Mouse (Mus musculus) T-helper 2 cell (primary cell): ENCODE results near the gene Cks1brt.
"Not testable (repeated sequence)": the region's sequence is repeated elsewhere in the genome, so short reads cannot be mapped to it uniquely, and the experiment has no call there.

ENCODE experiments used
- in situ Hi-C: fragments of 300-600 bp; cut with MboI, MseI; formaldehyde crosslinking; loops from one replicate; pipeline ENCODE4 v1.15.1; 2025; ENCODE audit warnings: high pct_unique_total_duplicates

Gene Cks1brt

DNA sequence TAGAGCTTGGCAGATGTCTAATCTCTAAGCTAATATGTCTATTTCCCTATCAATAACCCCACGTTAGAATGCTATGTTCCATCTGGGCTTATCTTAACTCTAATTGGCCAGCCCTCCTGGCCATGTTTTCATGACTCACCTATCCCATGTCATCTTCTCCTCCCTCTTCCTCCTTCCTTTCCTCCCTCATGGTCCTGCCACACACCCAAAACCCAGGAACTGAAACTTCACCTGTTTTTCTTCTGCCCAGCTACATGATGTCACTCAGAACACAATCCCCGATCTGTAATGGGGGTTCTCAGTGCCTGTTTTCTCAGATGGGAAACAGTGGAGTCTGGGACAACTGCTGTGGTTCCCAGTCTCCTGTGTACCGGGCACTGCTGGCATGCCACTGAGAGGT, at the start of gene Cks1brt:
Cks1brt (plus strand) TSS at position 301 of the 400 bp plus-strand sequence.
- in situ Hi-C loops, result no loop called here

DNA sequence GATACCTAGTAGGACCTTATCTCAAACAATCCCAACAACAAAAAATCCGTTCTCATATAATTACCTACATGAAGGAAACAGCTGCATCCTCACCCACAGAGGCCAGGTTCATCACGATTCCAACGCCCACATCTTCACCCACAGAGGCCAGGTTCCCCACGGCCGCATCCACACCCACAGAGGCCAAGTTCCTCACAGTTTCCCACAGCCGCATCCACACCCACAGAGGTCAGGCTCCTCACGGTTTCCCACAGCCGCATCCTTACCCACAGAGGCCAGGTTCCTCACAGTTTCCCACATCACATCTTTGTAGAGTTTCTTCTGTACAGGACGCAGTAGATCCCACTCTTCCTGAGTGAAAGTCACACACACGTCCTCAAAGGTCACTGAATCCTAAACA, 38.5 kb upstream of the Cks1brt start:
- in situ Hi-C loops, result loop anchor here (5.0 kb wide), 1 partner anchor 54 kb away; no protein-coding TSS in a partner anchor

- in situ Hi-C loops, result no loop called here
Measured at GRCm38 (mm10) chr8:85115501-85115900, 36.2 kb upstream of the Cks1brt start.

- in situ Hi-C loops, result no loop called here
Measured at GRCm38 (mm10) chr8:85116984-85117383, 34.7 kb upstream of the Cks1brt start.

- in situ Hi-C loops, result no loop called here
Measured at GRCm38 (mm10) chr8:85119052-85119981, 32.4 kb upstream of the Cks1brt start.

GRCm38 (mm10) chr8:85120251-85120650, 31.5 kb upstream of the Cks1brt start:
- in situ Hi-C loops, result not testable (repeated sequence)

- in situ Hi-C loops, result no loop called here
Measured at GRCm38 (mm10) chr8:85122995-85123394, 28.7 kb upstream of the Cks1brt start, which contains the start of gene Zfp791. Zfp791 (minus strand) TSS chr8:85123095.

GRCm38 (mm10) chr8:85123691-85124090, 28.0 kb upstream of the Cks1brt start:
- in situ Hi-C loops, result no loop called here

DNA sequence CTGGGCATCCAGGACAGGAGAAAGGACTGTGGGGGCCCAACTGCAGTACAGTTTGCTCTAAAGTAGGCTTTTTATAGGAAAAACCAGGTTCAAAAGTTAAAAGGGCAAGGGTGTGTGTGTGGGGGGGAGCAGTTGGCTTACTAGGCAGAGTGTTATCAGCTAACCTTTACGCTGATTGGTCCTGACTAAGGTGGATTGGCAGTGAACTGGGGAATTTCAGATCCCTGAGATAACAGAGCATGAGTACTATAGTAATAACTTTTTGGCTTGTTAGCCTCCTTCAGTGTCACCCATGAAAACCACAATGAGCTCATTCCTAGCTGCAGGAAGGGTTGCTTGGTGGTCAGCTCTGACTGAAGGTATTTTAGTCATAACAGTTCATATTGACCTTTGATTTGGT, 19.4 kb upstream of the Cks1brt start:
- in situ Hi-C loops, result no loop called here

GRCm38 (mm10) chr8:85135690-85136089, 16.0 kb upstream of the Cks1brt start:
- in situ Hi-C loops, result not testable (repeated sequence)

DNA sequence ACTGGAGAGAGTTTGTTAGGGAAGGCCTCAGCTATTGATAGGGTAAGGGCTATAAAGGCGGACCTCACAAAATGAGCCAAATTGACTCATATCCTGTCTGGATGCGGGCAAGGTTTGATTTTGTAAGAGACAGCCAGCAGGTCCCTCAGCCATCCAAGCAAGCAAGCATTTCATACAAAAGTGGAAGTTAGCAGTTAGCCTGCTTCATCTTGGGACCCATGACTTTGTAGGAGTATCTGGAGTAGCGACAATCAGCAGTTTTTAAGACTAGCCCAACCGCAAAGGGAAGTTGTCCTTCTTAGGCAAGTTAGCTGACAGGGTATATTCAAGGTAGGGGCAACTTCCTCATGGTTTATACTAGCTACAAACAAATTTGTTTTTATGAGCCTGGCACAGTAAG, 9.2 kb upstream of the Cks1brt start:
- in situ Hi-C loops, result no loop called here

- in situ Hi-C loops, result no loop called here
Measured at GRCm38 (mm10) chr8:85171291-85171690, 19.6 kb downstream of the Cks1brt start.

DNA sequence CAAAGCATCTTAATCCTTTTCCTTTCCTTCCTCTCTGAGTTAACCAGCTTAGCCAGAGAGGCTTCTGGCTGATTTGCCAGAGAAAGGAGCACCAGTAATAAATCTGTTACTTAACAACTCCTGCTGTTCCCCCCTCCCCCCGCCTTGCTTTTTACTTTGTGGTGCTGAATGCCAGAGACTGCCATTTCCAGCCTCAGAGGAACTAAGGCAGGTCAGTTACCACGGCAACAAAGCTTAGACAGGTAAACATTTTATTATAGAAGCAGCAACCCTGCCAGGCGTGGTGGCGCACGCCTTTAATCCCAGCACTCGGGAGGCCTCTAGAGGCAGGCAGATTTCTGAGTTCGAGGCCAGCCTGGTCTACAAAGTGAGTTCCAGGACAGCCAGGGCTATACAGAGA, 24.2 kb downstream of the Cks1brt start:
- in situ Hi-C loops, result no loop called here

- in situ Hi-C loops, result loop anchor here (10.0 kb wide), 1 partner anchor 888 kb away; no protein-coding TSS in a partner anchor
Measured at GRCm38 (mm10) chr8:85192346-85192745, 40.6 kb downstream of the Cks1brt start.

DNA sequence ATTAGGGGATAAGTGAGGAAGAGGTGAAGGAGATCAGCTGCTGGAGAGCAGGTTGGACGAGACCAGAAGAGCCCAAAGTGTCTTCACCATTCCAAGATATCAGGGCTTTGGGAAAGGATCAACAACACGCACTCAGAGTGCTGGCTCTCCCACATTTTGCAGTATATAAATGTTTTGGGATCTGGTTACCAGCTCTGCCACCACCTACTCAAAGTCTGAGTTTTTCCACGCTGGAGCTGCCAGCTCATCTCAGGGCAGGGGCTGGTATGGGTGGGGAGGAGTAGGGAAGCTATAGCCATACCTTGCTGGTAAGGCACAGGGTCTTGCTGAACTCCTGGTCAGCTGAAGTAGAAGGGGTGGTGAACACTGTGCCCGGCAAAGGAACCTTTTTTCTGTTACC, 68.5 kb downstream of the Cks1brt start:
- in situ Hi-C loops, result no loop called here

- in situ Hi-C loops, result no loop called here
Measured at GRCm38 (mm10) chr8:85220992-85221391, 69.3 kb downstream of the Cks1brt start.
